Comparison of ENCODE assay signal across 8 mouse cellular contexts in the genomic region with DNA sequence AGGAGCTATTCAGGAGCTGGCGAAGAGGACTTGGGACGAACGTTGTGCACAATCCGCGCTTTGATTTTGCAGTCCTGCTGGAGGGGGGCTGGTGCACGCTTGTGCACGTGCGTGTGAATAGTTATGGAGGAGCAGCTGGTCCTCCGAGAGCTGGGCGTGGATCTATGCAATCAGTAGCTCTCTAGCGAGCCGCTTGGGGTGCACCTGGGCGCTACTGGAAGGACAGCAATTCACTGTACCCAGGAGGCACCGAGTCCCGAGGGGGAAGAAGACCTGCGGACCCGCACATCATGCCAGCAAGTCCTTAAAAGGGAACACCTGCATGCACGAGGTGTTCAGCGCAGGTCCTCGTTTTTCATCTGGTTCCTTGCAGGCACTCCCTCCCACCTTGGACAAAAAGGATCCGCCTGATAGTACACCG. TPM values are rescaled to one million over a fixed set of nuclear protein-coding genes. Genes with fewer than 3 reads are reported as not detected.
DNase-seq lines count a peak whose midpoint lies in the region; TF ChIP-seq lines count a peak whose summit lies in the region.

No protein-coding gene starts in this region.

- H3K36me3 ChIP-seq in myocyte (ENCODE audit: control insufficient read depth, insufficient read depth), result no peaks in the 10 kb centered on the region
- no peaks in the 10 kb centered on the region for H3K36me3 ChIP-seq in testis, adult 2 months (ENCODE audit: control insufficient read depth, insufficient read depth, low read length)

- DNase-seq in adrenal gland, adult 2 months, result peak; percentile 47
- DNase-seq in adrenal gland, postnatal 4 days (ENCODE audit: low spot score in 2 of 2), result no peak
- DNase-seq in cerebellum, adult 18-20 months, result peak; percentile 24 to 39
- DNase-seq in frontal cortex, adult 2 months (ENCODE audit: extremely low spot score in 1 of 2, low spot score in 1 of 2), result peak; percentile 18 to 47
- DNase-seq in kidney, adult 8-10 months, result peak; percentile 28 to 37
- DNase-seq in liver, result peak; percentile 49

- H3K27me3 ChIP-seq in myocyte (ENCODE audit: control insufficient read depth, insufficient read depth, insufficient read length), result peaks cover 7% of the 10 kb centered on the region
- no peaks in the 10 kb centered on the region for H3K27me3 ChIP-seq in testis, adult 2 months (ENCODE audit: control insufficient read depth, insufficient read depth, low read length)

- H3K79me2 ChIP-seq in myocyte (ENCODE audit: control insufficient read depth, insufficient read depth), result peaks cover 30% of the 10 kb centered on the region

- TF ChIP-seq CTCF in testis, adult 2 months (IDR thresholded peaks at IDR 0.05; ENCODE audit: control insufficient read depth, insufficient read depth, insufficient replicate concordance, low read depth, low read length), result no peak

- H3ac ChIP-seq in myocyte (ENCODE audit: control insufficient read depth, insufficient read length), result no peak overlapping the region

- H3K27ac ChIP-seq in testis, adult 2 months (ENCODE audit: control insufficient read depth, insufficient read depth, low read depth, low read length), result no peak overlapping the region

- no peak for TF ChIP-seq POLR2A in myocyte (IDR thresholded peaks at IDR 0.05; ENCODE audit: insufficient read length, low read depth)
- TF ChIP-seq POLR2A in testis, adult 2 months (IDR thresholded peaks at IDR 0.05; ENCODE audit: control insufficient read depth, low read depth, low read length), result no peak

- H3K4me1 ChIP-seq in testis, adult 2 months (ENCODE audit: control insufficient read depth, insufficient read depth, low read length), result peaks cover 18% of the 10 kb centered on the region

- peak overlapping the region; percentile 98 for H3K4me2 ChIP-seq in myocyte (ENCODE audit: low read depth)

- peak overlapping the region; percentile 72 for H3K4me3 ChIP-seq in myocyte
- peak overlapping the region; percentile 36 for H3K4me3 ChIP-seq in testis, adult 2 months (ENCODE audit: control insufficient read depth, low read depth, low read length)

TF ChIP-seq in myocyte, 11 proteins besides CTCF, POLR2A, EP300 and RAD21:
- no peak for TF ChIP-seq REST (IDR thresholded peaks at IDR 0.05; ENCODE audit: insufficient read depth, insufficient read length)
- TF ChIP-seq MYOG (IDR thresholded peaks at IDR 0.05; ENCODE audit: control insufficient read depth in 1 of 3, insufficient read depth in 1 of 3, insufficient read length in 2 of 3, low read depth in 2 of 3), result peak in 2 of 3 experiments; percentile 17 to 65
- no peak for TF ChIP-seq CEBPB (IDR thresholded peaks at IDR 0.05; ENCODE audit: insufficient read depth, poor library complexity, severe bottlenecking)
- TF ChIP-seq POLR2AphosphoS2 (IDR thresholded peaks at IDR 0.05; ENCODE audit: insufficient read length, low read depth), result no peak
- no peak for TF ChIP-seq SRF (IDR thresholded peaks at IDR 0.05; ENCODE audit: control insufficient read depth, insufficient read length, low read depth)
- TF ChIP-seq TCF12 (IDR thresholded peaks at IDR 0.05; ENCODE audit: insufficient read depth, poor library complexity, severe bottlenecking), result no peak
- TF ChIP-seq USF1 (IDR thresholded peaks at IDR 0.05; ENCODE audit: low read depth), result no peak
- no peak for TF ChIP-seq MYOD1 (IDR thresholded peaks at IDR 0.05; ENCODE audit: control insufficient read depth in 1 of 3, insufficient read length in 2 of 3, low read depth in 2 of 3)
TF ChIP-seq in myocyte: peak in this region for 1.

RNA-seq across cellular contexts. Expression of gene Abtb2, which starts 0.9 kb away (rescaled TPM):
- 10 to 100 TPM in 1 of 2 experiments, 1 to 10 TPM in 1; 6.3 to 36.7 TPM for total RNA-seq in adrenal gland, adult 2 months (2021)
- 46.1 and 72.3 TPM in 2 replicates for polyA plus RNA-seq in adrenal gland, adult 2 months (2012; rRNA removed)
- total RNA-seq in adrenal gland, postnatal 4 days (2021), result 10 to 100 TPM; 17.3 to 17.5 TPM
- polyA plus RNA-seq in frontal cortex, adult 2 months (2012; rRNA removed), result 12.0 TPM in 2 replicates
- 16.1 TPM for polyA plus RNA-seq in myocyte (2012; fragmentation: generic; extraction: Trizol)
- polyA plus RNA-seq in testis, adult 2 months (2012; rRNA removed), result 7.2 and 9.0 TPM in 2 replicates

Comparison
In these comparisons a context has a peak if more than half of its experiments do, and no peak if none do; other contexts are left out.
1. DNase-seq: peak in adrenal gland, adult 2 months (single experiment), cerebellum, adult 18-20 months (2 of 2), frontal cortex, adult 2 months (2 of 2), kidney, adult 8-10 months (2 of 2) and liver (single experiment); none in adrenal gland, postnatal 4 days (0 of 2).